Mouse (Mus musculus): Measurements from ENCODE around the gene Mrtfb. TPM values are rescaled to one million over a fixed set of nuclear protein-coding genes. Genes with fewer than 3 reads are reported as not detected.

Gene Mrtfb
- total and polyA plus RNA-seq, 3 experiments = 2.1 to 12.1 (median 5.6) TPM

DNA sequence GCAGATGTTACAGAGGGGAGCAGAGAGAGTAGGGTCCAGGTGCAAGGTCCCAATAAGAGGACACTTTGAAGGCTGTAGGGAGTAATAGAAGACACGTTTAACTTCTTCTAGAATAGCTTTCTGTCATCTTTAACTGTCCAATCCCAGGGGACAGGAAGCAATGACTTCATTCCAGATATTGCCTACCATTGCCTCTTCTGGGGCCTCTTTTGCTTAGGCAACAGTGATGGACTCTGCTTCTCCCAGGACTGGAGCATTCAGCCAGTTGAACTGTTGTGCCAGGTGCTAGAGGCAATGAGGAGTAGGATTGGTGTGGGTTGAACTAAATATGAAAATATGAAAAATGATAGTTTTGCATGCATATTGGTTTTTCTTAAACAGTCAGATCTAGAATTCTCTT is 41.6 kb downstream of the Mrtfb start:
- Histone ChIP-seq H3K4me1 (ENCODE audit: insufficient read depth, low read depth, low read length) (no peaks in the 10 kb centered on the region; the same call in 1 of the 2 replicates), H3K36me3 (replicated peaks) (peaks cover 3% of the 10 kb centered on the region), H3K9me3 (replicated peaks) (no peaks in the 10 kb centered on the region), H3K4me3 (ENCODE audit: low read depth, low read length) (no peak overlapping the region), H3K27me3 (ENCODE audit: insufficient read depth, low read length) (no peaks in the 10 kb centered on the region)
- ATAC-seq (ENCODE audit: extremely low read depth, insufficient number of reproducible peaks, low FRiP score, poor library complexity, severe bottlenecking) (no peak), DNase-seq (ENCODE audit: low spot score) (no peak)
- TF ChIP-seq POLR2AphosphoS5 (IDR thresholded peaks at IDR 0.05; ENCODE audit: insufficient replicate concordance, low read depth, low read length) = no peak
- no peak for TF ChIP-seq TAL1 (conservative IDR thresholded peaks at IDR 0.05; ENCODE audit: low read depth, low read length)
- TF ChIP-seq GATA2 (IDR thresholded peaks at IDR 0.05; ENCODE audit: borderline replicate concordance, low read depth, low read length) = no peak
- no peak for TF ChIP-seq CTCF (IDR thresholded peaks at IDR 0.05; ENCODE audit: low read depth, low read length)
- no peak for TF ChIP-seq GATA1 (IDR thresholded peaks at IDR 0.05; ENCODE audit: borderline replicate concordance, low read length)

DNA sequence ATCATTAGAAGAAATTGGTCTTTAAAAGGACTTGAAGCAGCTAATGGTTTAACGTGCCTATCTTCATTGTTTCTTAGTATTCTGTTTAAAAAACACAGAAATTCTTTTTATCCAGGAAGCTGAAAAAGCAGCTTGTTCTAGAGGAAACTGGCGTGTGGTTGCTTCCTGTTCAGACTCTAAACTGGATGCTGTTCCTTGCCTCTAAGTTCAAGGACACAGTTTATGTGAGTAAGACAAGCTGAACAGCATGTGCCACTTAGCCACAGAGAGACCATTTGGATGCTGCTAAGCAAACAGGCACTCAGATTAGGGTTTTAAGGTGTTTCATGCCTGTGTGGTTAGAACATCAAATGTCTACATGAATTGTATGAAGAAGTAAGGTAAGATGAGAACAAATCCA is 42.7 kb downstream of the Mrtfb start:
- Histone ChIP-seq H3K4me3 (ENCODE audit: low read depth, low read length) (no peak overlapping the region), H3K9me3 (replicated peaks) (no peaks in the 10 kb centered on the region), H3K4me1 (ENCODE audit: insufficient read depth, low read depth, low read length) (no peaks in the 10 kb centered on the region; the same call in 1 of the 2 replicates), H3K27me3 (ENCODE audit: insufficient read depth, low read length) (no peaks in the 10 kb centered on the region), H3K36me3 (replicated peaks) (peaks cover 3% of the 10 kb centered on the region)
- TF ChIP-seq TAL1 (conservative IDR thresholded peaks at IDR 0.05; ENCODE audit: low read depth, low read length) (no peak), GATA1 (IDR thresholded peaks at IDR 0.05; ENCODE audit: borderline replicate concordance, low read length) (no peak), CTCF (IDR thresholded peaks at IDR 0.05; ENCODE audit: low read depth, low read length) (no peak)
- no peak for ATAC-seq (ENCODE audit: extremely low read depth, insufficient number of reproducible peaks, low FRiP score, poor library complexity, severe bottlenecking)
- no peak for DNase-seq (ENCODE audit: low spot score)

DNA sequence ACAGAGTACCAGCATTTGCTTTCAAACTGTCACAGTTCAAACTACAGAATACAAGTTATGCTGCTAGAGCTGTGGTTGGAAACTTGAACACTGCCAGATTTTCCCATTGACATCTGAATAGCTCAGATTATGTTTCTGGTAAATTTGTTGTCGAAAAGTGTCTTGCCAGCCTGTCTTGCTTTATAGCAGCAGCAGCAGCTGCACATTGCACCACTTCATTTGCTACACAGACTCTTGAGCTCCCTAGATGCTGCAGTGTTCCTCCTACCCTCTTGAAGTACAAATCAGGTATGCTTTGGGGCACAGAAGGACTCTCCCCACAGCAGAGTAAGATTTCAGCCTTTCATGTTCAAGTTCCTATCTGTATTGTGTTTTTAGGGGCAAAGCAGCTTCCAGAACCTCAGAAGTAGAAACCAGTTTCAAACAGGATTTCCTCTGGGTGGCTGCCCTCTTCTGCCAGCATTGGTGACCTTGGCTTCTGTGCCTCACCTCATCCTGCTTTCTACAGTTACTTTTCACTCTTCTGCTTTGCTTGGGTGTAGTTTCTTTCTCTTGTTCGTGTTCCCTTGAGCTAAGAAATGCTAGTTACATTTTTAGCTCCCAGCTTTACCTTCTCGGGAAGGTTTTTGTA is 49.9 kb downstream of the Mrtfb start:
- no peak overlapping the region for H3K4me3 ChIP-seq (ENCODE audit: low read depth, low read length)
- H3K4me1 ChIP-seq (ENCODE audit: insufficient read depth, low read depth, low read length) = no peaks in the 10 kb centered on the region
- no peaks in the 10 kb centered on the region for H3K9me3 ChIP-seq (replicated peaks)
- no peaks in the 10 kb centered on the region for H3K36me3 ChIP-seq (replicated peaks)
- TF ChIP-seq POLR2AphosphoS5 (IDR thresholded peaks at IDR 0.05; ENCODE audit: insufficient replicate concordance, low read depth, low read length) = no peak
- no peak for TF ChIP-seq GATA1 (IDR thresholded peaks at IDR 0.05; ENCODE audit: borderline replicate concordance, low read length)
- TF ChIP-seq TAL1 (conservative IDR thresholded peaks at IDR 0.05; ENCODE audit: low read depth, low read length) = no peak
- no peak for TF ChIP-seq CTCF (IDR thresholded peaks at IDR 0.05; ENCODE audit: low read depth, low read length)
- no peak for TF ChIP-seq GATA2 (IDR thresholded peaks at IDR 0.05; ENCODE audit: borderline replicate concordance, low read depth, low read length)
- no peaks in the 10 kb centered on the region for H3K27me3 ChIP-seq (ENCODE audit: insufficient read depth, low read length)
- ATAC-seq (ENCODE audit: extremely low read depth, insufficient number of reproducible peaks, low FRiP score, poor library complexity, severe bottlenecking) (no peak), DNase-seq (ENCODE audit: low spot score) (no peak)

DNA sequence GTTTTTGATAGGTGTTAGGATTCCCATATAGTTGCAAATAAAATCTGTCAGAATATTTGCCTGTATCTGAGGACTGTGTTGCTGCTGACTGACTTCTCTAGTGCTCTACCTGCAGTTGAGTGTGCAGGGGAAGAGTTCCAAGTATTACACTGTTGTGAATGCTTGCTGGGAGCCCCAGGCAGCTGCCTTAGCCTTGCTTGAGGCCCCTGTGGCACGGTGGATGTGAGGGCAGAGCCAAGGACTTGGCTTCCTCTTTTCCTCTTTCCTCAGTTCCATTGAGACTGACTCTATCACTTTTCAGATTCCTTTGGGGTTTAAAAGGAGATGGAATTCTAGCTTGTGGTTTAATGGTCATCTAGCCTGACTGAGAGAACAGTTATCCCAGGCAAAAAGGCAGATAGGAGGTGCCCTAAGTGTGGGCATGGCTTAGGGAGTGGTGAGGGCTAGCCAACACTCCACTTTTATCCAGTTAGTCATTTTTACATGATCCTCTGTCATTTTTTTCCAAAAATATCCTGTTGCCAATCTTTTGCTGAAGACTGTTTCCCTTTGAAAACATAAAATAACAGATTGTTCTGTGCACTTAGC is 53.9 kb downstream of the Mrtfb start:
- Histone ChIP-seq H3K4me1 (ENCODE audit: insufficient read depth, low read depth, low read length) (no peaks in the 10 kb centered on the region), H3K9me3 (replicated peaks) (no peaks in the 10 kb centered on the region), H3K36me3 (replicated peaks) (no peaks in the 10 kb centered on the region), H3K4me3 (ENCODE audit: low read depth, low read length) (no peak overlapping the region), H3K27me3 (ENCODE audit: insufficient read depth, low read length) (no peaks in the 10 kb centered on the region)
- TF ChIP-seq GATA2 (IDR thresholded peaks at IDR 0.05; ENCODE audit: borderline replicate concordance, low read depth, low read length) = no peak
- no peak for TF ChIP-seq GATA1 (IDR thresholded peaks at IDR 0.05; ENCODE audit: borderline replicate concordance, low read length)
- TF ChIP-seq CTCF (IDR thresholded peaks at IDR 0.05; ENCODE audit: low read depth, low read length) = no peak
- ATAC-seq (ENCODE audit: extremely low read depth, insufficient number of reproducible peaks, low FRiP score, poor library complexity, severe bottlenecking) (no peak), DNase-seq (ENCODE audit: low spot score) (no peak)

DNA sequence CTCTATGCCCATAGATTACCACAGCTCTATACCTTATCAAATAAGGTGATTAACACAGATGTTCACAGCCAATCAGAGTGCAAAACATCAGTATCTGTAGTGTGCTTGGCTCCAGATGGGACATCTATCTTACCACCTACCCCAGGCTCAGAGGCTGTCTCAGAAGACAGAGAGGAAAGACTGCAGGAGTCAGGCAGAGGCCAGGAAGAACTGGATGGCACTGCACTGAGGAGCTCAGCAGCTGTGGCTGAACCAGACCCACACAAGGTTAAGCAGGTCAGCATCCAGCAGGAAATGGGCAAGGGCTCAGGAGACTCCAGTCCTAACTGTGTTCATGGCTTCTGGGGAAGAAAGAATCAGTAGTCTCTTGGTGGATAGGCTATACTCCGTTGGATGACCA is 55.1 kb downstream of the Mrtfb start:
- no peaks in the 10 kb centered on the region for H3K4me1 ChIP-seq (ENCODE audit: insufficient read depth, low read depth, low read length)
- H3K9me3 ChIP-seq (replicated peaks) = no peaks in the 10 kb centered on the region
- no peak for TF ChIP-seq GATA1 (IDR thresholded peaks at IDR 0.05; ENCODE audit: borderline replicate concordance, low read length)
- TF ChIP-seq GATA2 (IDR thresholded peaks at IDR 0.05; ENCODE audit: borderline replicate concordance, low read depth, low read length) = no peak
- TF ChIP-seq TAL1 (conservative IDR thresholded peaks at IDR 0.05; ENCODE audit: low read depth, low read length) = no peak
- TF ChIP-seq CTCF (IDR thresholded peaks at IDR 0.05; ENCODE audit: low read depth, low read length) = no peak
- no peak for TF ChIP-seq POLR2AphosphoS5 (IDR thresholded peaks at IDR 0.05; ENCODE audit: insufficient replicate concordance, low read depth, low read length)
- no peaks in the 10 kb centered on the region for H3K36me3 ChIP-seq (replicated peaks)
- H3K4me3 ChIP-seq (ENCODE audit: low read depth, low read length) = no peak overlapping the region
- ATAC-seq (ENCODE audit: extremely low read depth, insufficient number of reproducible peaks, low FRiP score, poor library complexity, severe bottlenecking) = no peak
- no peaks in the 10 kb centered on the region for H3K27me3 ChIP-seq (ENCODE audit: insufficient read depth, low read length)
- no peak for DNase-seq (ENCODE audit: low spot score)

DNA sequence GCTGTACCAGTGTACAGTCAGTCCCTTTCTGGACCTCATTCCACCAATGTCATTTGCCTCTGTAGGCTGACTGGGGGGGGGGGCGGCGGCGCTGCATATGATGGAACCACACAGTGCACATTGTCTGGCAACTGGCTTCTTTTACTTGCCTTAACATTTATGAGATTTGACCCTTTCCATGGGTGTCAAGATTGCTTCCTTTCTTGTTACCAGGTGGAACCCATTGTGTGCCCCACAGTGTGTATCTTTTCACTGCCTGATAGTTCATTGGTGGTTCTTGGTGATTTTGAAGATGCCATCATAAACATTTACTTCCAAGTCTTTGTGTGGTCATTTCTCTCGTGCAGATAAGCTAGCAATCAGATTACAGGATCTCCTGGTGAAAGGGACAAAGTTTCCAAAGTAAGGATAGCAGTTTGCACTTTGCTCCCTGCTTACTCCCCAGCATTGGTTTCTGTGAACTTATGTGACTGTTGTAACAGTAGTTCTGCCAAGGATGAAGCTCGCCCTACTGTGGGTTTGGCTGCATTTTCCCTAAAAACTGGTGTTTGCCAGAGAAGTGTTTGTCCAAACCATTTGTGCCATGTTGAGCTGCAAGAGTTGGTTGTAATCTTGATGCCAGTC is 56.9 kb downstream of the Mrtfb start:
- no peaks in the 10 kb centered on the region for H3K9me3 ChIP-seq (replicated peaks)
- TF ChIP-seq POLR2AphosphoS5 (IDR thresholded peaks at IDR 0.05; ENCODE audit: insufficient replicate concordance, low read depth, low read length) (no peak), TAL1 (conservative IDR thresholded peaks at IDR 0.05; ENCODE audit: low read depth, low read length) (no peak), GATA1 (IDR thresholded peaks at IDR 0.05; ENCODE audit: borderline replicate concordance, low read length) (no peak), GATA2 (IDR thresholded peaks at IDR 0.05; ENCODE audit: borderline replicate concordance, low read depth, low read length) (no peak), CTCF (IDR thresholded peaks at IDR 0.05; ENCODE audit: low read depth, low read length) (no peak)

More for the DNA sequence above, 56.9 kb downstream of the Mrtfb start:
- DNase-seq (ENCODE audit: low spot score) = no peak
- Histone ChIP-seq H3K36me3 (replicated peaks) (no peaks in the 10 kb centered on the region), H3K27me3 (ENCODE audit: insufficient read depth, low read length) (no peaks in the 10 kb centered on the region), H3K4me3 (ENCODE audit: low read depth, low read length) (no peak overlapping the region), H3K4me1 (ENCODE audit: insufficient read depth, low read depth, low read length) (no peaks in the 10 kb centered on the region)
- no peak for ATAC-seq (ENCODE audit: extremely low read depth, insufficient number of reproducible peaks, low FRiP score, poor library complexity, severe bottlenecking)
